Mouse (Mus musculus): ENCODE measurements around the gene Hnf4a.

Gene Hnf4a

DNA sequence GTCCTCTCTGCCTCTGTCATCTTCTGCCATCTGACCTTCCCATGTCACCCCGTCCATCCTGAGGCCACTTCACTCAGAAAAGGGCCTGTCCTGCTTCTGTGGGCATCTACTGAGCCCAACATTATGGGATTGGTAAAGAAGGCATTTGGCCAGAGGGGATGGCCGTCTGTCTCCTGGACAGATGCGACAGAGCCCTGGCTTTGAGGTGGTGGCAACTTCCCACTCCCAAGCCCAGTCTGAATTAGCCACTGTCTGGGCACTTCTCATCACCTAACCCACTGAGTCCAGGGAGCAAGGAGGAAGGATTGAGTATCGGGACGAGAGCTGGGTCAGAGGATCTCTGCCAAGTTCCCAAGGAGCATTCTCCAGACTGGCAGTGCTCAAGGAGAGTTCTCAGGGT is 14.6 kb upstream of the Hnf4a start, which contains the start of gene R3hdml:
R3hdml (plus strand) TSS at position 301 of the 400 bp plus-strand sequence.
- DNase-seq = no peak

GRCm38 (mm10) chr2:163493031-163493430 is 13.6 kb upstream of the Hnf4a start:
- DNase-seq = no peak

DNA sequence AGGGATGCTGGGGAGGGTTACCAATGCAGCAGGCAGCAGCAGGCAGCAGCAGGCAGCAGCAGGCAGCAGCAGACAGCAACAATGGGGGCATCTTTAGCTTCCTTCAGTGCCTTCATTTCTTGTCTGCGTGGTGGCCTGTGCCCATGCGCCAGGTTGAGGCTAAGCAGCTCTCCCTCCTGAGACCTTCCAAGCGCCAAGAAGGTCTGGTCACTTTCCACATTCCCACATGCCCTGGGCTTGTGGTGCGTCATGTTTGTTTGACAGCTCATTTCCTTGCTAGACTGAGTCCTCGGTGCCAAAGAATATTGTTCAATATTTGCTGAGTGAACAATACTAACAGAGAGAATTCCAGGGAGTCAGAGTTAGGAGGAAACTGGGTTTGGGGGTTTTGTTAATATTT is 12.6 kb upstream of the Hnf4a start:
- DNase-seq = no peak

DNA sequence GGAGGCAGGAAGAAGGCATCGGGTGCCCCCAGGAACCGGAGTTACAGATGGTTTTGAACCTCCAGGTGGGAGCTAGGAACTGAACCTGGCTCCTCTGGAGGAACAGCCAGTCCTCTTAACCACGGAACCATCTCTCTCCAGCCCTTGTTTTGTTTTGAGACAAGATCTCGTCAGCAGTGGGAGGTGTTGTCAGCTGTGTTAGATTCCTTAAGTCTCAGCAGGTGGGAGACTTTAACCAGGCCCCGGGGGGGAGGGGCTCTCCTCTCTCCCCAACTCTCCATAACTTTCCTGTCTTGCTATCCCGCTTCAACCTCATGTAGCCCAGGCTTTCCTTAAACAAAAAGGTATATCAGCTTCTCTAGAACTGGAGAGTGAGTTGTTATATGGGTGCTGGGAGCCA is 12.2 kb upstream of the Hnf4a start:
- DNase-seq = no peak

DNA sequence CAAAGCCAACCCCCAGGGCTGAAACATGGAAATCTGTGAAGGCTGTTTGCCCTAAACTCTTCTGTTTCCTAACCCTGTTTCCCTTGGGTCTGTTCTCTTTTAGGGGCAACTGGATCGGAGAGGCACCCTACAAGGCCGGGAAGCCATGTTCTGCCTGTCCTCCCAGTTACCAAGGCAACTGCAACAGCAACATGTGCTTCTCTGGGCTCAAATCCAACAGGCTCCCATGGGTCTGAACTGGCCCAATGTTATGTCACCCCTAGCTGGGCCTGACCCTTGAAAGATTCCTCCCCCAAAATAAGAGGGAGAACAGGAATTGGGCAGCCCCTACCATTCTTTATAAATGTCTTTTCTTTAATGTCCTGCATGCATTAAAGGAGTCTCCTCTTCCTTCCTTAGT is 4.4 kb upstream of the Hnf4a start:
- DNase-seq = no peak

DNA sequence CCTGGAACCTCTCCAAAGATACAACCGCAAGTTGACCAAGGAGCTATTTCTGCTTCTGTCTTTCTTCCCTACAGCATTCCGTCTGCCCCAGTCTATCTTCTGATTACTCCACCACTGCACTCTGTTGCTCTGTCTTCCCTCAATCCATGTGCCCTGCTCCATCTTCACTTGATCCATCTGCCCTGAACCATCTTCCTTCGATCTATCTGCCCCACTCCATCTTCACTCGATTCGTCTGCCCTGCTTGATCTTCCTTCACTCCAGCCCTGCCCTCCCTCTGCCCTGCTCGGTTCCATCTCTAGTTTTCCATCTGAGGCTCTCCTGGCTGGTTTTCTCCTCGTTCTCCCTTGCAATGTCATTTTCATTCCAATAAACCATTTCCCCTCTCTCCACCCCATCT is 3.4 kb upstream of the Hnf4a start:
- no peak for DNase-seq

DNA sequence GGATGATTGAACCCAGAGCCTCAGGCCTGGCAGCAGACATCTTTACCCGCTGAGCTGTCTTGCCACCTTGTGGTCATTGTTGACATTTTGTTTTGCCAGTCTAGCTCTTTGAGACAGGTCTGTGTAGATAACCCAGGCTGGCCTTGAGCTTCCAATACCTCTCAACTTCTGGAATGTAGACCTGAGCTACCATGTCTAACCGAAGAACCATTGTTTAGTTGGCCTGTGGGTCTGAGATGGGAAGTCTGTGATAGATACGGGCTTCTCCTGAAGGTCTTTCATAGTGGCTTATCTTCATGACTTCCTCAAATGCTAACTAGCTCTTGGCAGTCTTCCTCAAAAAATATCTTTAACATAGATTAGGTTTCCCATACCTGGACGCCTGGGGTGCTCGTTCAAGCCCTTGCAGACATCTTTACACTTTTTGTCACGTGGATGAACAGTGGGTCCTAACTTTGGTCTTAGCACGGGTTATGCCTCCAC is 19.2 kb downstream of the Hnf4a start:
- DNase-seq = no peak

- no peak for DNase-seq
Observed at GRCm38 (mm10) chr2:163527497-163527896, 20.9 kb downstream of the Hnf4a start.

- no peak for DNase-seq
Observed at GRCm38 (mm10) chr2:163530418-163530817, 23.8 kb downstream of the Hnf4a start.

DNA sequence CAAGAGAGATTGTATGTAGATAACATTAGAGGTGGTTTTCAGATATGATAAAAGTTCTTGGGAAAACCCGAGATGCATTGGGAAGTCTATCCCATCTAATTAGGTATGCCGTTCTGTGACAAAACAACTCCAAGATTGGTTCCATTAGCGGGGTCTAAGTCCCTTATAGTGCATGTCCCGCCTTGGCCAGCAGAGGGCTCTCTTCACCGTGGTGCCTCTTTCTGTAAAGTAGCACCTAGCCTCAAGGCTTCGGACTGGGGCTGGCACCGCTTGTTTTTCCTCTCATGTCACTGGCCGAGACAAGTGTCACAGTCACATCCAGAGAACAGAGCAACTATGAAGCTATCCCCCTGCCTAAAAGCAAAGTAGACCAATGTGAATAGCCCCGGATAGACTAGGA is 25.3 kb downstream of the Hnf4a start:
- DNase-seq = peak; percentile 84

DNA sequence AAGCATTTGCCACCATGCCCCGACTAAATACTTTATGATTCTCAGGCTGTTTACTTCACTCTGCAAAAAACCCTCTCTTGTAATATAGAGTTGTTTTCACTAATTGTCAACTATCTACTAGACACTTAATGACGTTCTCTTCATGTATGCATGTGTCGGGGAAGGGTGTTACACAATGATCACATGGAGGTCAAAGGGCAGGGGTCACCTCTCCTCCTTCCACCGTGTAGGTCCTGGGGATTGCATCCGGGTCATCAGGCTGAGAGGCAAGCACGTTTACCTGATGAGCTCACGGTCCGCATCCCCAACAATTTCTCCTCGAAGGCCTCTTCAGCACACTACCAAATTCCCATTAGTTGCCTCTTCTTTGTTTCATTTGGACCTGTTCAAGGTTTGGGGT is 26.6 kb downstream of the Hnf4a start:
- no peak for DNase-seq

DNA sequence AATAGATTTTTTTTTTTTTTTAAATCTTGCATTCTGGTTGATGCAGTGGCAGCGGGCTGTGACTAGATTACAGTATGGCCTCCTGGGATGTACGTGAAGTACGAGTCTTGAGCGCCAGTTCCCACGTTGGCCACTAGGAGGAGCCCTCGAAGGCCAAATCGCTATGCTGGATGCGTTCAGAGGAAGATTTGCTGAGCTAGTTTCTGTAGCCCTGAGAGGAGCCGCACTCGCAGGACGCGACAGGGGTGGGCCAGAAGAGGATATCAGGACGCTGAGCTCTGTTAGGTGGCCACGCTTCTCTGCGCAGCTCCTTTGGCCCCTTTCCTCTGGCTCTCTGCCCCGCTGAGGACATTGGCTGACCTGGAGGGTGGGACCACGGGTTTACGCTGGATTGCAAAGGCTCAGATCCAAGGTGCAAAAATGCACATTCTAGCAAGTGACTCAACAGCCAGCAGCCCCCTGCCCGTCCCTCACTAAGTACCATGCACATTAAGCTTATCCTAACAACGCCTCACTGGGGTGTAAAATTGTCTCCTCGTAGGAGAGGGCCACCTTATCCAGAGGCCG is 28.4 kb downstream of the Hnf4a start:
- peak; percentile 88 for DNase-seq

DNA sequence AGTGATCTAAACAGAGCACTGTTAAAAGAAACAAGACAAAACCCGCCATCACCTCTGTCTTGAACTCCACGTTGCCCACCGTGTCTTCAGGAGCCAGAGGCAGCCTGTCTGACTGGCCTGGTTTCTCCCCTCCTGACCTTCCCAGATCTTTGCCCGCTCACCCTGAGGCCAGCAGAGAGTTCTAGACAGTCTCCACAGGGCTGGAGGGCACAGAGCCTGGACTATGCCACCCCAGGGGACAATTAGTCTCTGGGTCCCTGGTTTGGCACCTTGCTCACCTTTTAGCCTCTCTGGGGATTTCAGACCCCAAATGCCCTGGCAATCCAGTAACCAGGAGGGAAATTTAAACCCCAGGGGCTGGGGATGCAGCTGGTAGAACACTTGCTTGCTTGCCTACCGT is 30.8 kb downstream of the Hnf4a start:
- no peak for DNase-seq

DNA sequence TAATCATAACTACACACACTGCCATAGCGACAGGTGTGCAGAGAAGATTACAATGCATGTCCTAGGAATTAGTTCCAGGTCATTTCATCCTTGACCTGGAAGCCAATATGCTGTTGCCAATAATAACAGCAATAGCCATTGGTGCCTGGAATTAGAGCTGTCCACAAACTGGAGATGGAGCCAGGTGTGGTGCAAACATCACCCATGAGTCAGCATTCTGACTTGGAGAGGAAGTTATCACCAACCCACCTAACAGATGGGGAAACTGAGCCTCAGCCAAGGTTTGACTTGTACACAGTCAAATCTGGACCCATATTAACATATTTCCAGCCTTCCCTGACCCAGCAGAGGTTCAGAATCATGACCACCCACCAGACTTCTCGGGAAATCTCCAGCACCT is 31.8 kb downstream of the Hnf4a start:
- no peak for DNase-seq

- DNase-seq = no peak
Observed at GRCm38 (mm10) chr2:163539321-163540040, 32.9 kb downstream of the Hnf4a start.

DNA sequence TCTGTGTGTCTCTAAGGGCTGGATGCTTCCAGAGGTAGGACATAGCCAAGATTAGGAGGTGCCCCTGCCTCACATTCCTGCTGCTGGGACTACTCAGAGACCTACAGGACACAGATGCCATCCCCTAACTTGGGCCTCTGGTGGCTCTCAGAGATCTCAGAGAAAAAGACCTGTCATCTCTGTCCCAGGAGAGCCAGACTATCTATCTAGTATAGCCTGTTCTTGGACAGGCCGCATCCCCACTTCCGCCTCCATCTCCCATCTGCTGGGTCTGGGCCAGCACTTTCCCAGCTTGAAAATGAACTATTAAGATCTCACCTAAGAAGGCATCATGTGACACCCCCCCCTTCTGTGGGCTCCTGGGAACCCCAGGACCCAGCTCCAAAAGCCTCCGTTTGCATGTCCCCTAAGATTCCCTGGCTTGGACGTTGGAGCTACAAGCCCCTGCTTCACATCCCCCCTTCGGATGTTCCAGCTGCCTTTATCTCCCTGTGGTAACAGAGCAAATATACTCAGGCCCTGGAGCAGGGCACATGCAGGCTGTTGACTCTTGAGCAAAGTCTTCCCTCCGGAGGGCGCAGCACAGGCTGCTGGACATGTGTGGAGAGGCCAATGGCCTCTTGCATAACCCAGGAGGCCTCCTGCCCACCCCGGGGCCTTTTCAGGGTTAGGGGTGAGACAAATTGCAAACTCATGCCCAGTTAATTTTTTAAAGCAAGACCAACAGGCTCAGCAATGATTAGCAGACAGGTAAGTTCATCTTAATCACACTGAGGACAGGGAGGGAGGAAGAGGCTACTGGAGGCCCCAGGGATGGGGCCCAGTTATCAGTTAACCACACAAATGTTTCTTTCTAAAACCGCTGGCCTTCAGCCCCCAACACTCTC is 33.9 kb downstream of the Hnf4a start:
- DNase-seq = no peak

- no peak for DNase-seq
Observed at GRCm38 (mm10) chr2:163541568-163542182, 35.1 kb downstream of the Hnf4a start.

DNA sequence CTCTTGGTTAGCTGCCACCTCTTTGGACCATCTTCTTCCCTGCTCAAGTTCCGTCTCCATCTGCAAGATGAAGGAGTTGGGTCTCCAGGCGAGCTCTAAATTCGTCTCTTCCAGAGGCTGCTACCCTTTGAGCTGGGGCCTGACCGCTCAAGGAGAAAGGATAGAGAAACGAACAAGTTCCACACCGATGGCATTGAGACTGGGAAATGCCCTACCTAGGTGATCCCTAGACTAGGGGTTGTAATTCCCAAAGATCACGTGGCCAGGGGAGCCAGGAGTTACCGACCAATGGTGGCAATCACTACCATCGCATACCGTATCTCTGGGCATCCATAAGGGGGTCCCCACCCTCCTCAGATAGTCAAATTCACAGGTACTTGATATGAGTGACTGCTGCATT is 36.1 kb downstream of the Hnf4a start:
- no peak for DNase-seq

GRCm38 (mm10) chr2:163546623-163547318 is 40.2 kb downstream of the Hnf4a start:
- no peak for DNase-seq

DNA sequence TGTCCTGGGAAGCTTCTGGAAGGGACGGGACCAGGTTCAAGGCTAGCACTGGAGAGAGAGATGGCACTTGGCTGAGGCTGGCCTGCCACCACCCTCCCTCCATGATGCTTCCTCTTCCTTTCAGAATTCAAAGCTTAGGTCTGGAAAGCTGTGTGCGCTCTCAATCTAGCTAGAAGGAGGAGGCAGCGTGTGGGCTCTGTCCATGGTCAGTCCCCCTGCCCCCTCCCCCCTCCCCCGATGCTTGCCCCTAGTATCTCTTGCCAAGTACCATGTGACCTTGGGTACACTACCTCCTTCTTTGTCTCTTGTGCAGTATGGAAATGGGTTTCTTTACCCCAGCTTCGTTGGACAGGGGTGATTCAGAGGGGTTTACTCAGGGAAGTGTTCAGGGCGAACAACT is 42.2 kb downstream of the Hnf4a start:
- no peak for DNase-seq

DNA sequence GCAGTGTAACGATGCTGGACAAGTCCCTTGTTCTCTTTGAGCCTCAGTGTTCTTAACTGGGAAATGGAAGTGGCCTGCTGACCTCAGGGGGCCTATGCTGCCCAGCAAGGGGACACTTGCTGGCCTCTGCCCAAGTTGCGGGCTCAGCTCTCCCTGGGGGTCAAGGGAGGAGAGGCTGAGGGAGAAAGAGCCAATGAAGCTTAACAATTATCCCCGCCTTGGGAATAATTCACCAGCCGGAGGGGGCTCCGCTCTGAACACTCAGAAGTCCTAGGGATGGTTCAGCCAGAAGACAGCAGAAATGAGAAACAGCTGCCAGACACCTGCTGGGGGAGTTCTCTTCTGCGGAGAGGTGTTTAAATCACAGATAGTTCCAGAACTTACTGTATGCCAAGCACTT is 43.2 kb downstream of the Hnf4a start:
- no peak for DNase-seq

DNA sequence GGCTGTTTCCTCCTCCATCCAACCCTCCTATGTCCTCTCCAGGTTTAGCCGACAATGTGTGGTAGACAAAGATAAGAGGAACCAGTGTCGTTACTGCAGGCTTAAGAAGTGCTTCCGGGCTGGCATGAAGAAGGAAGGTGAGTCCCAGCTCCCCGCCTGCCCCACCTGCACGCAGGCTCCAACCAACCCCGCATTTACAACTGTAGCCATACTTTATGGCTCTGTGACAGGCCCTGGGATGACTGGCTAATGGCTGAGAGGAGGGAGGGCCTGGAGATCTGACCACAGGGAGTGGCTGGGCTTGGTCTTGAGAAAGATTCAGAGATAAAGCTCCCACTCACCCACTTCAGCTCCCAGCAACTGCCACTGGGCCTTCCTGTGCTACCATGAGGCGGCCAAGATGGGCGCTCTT is 45.9 kb downstream of the Hnf4a start:
- no peak for DNase-seq

All from thymus, postnatal 14 days (tissue).